Mouse (Mus musculus): ENCODE results near the gene Gm29866. TPM values are rescaled to one million over a fixed set of nuclear protein-coding genes. Genes with fewer than 3 reads are reported as not detected.
"Not testable (repeated sequence)": the region's sequence is repeated elsewhere in the genome, so short reads cannot be mapped to it uniquely, and the experiment has no call there.

Gm29866 gene
- polyA plus RNA-seq (2016; fragmentation: Nextera tagmentation; extraction: Ambion mirVana): not detected in 2 replicates

GRCm38 (mm10) chrY:20993557-20993956 lies at the start of gene Gm29866:
TSS of gene Gm29866 (minus strand) at chrY:20993657.
- H3K27me3 ChIP-seq (ENCODE audit: low read depth, poor library complexity, severe bottlenecking); H3K9me3 ChIP-seq (replicated peaks); DNase-seq (ENCODE audit: low spot score); H3K4me1 ChIP-seq; H3K27ac ChIP-seq; H3K36me3 ChIP-seq; H3K4me3 ChIP-seq: not testable (repeated sequence)
- no CpG with 5 or more reads among the region's 6 CpGs for WGBS

Other genes starting within 250 kb of the Gm29866 start
- gene Gm20909, start 170.9 kb upstream of the Gm29866 start, polyA plus RNA-seq (2016; fragmentation: Nextera tagmentation; extraction: Ambion mirVana): not detected in 2 replicates
- not detected in 2 replicates for gene Gm20865, start 247.9 kb upstream of the Gm29866 start, polyA plus RNA-seq (2016; fragmentation: Nextera tagmentation; extraction: Ambion mirVana)

Measured in limb, embryonic 10.5 days (tissue).